Mouse (Mus musculus): ENCODE data around the gene Mavs. TPM values are rescaled to one million over a fixed set of nuclear protein-coding genes. Genes with fewer than 3 reads are reported as not detected.
A peak's percentile ranks its signal among the peaks of the same experiment; 100 is the strongest.
"Not testable (repeated sequence)": the region's sequence is repeated elsewhere in the genome, so short reads cannot be mapped to it uniquely, and the experiment has no call there.

The Mavs gene
- polyA plus RNA-seq, 1 experiment from 2014 or later, result 23.7 TPM

DNA sequence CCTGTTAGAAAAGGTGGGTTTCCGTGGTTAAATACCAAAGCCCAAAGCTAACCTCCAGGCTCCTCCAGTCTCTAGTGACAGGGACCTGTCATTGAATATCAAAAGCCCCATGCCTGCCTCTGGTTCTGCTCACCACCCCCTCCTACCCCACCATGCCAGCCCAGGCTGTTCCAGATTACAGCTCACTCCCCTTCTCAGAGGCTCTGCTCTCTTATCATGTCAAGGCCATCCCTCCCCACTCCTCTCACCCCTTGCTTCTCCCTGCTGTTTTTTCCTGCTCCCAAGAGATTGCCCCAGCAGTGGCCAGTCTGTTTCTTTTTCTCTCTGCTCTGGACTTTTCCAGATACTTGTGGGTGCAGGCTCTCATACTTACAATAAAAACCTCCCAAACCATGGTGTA, 10.3 kb upstream of the Mavs start:
- ATAC-seq (ENCODE audit: low FRiP score, low TSS enrichment), result no peak
- WGBS, result 50% methylated on average over 1 of the region's 1 CpGs
- Histone ChIP-seq H3K4me3 (ENCODE audit: low read length) (no peak overlapping the region), H3K9ac (ENCODE audit: low read depth, low read length) (no peak overlapping the region), H3K4me1 (ENCODE audit: control insufficient read depth, insufficient read depth, low read length) (peaks cover 3% of the 10 kb centered on the region; the same call in 1 of the 2 replicates), H3K36me3 (ENCODE audit: control insufficient read depth, insufficient read depth, low read length) (no peaks in the 10 kb centered on the region), H3K27me3 (ENCODE audit: control insufficient read depth, insufficient read depth, low read length) (no peaks in the 10 kb centered on the region), H3K27ac (ENCODE audit: low read depth, low read length) (no peak overlapping the region), H3K9me3 (ENCODE audit: control insufficient read depth, low read length) (no peaks in the 10 kb centered on the region), H3K4me2 (replicated peaks; ENCODE audit: low read depth, low read length) (no peak overlapping the region)

DNA sequence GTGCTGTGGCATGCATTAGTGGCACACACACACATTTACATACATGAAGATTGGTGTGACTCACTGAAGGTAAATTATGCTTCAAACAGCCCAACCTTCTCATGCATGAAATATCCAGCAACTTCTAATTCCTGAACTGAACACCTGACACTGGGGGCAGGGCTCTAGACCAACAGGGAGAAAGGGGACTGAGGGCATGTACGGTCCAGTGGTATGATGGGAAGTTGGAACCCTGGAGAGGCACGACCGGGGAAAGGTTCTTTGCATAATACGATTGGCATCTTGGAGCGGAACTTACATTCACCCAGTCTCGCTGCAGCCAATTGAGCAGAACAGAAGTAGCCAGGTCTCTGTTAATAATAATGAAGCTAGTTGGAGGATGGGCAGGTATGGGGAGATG, 8.7 kb upstream of the Mavs start:
- 79% methylated on average over 6 of the region's 6 CpGs for WGBS
- ATAC-seq (ENCODE audit: low FRiP score, low TSS enrichment), result peak; percentile 67
- Histone ChIP-seq H3K9ac (ENCODE audit: low read depth, low read length) (no peak overlapping the region), H3K4me3 (ENCODE audit: low read length) (no peak overlapping the region), H3K4me2 (replicated peaks; ENCODE audit: low read depth, low read length) (no peak overlapping the region), H3K9me3 (ENCODE audit: control insufficient read depth, low read length) (no peaks in the 10 kb centered on the region), H3K27me3 (ENCODE audit: control insufficient read depth, insufficient read depth, low read length) (no peaks in the 10 kb centered on the region), H3K27ac (ENCODE audit: low read depth, low read length) (no peak overlapping the region), H3K36me3 (ENCODE audit: control insufficient read depth, insufficient read depth, low read length) (no peaks in the 10 kb centered on the region), H3K4me1 (ENCODE audit: control insufficient read depth, insufficient read depth, low read length) (peaks cover 3% of the 10 kb centered on the region; the same call in 1 of the 2 replicates)

DNA sequence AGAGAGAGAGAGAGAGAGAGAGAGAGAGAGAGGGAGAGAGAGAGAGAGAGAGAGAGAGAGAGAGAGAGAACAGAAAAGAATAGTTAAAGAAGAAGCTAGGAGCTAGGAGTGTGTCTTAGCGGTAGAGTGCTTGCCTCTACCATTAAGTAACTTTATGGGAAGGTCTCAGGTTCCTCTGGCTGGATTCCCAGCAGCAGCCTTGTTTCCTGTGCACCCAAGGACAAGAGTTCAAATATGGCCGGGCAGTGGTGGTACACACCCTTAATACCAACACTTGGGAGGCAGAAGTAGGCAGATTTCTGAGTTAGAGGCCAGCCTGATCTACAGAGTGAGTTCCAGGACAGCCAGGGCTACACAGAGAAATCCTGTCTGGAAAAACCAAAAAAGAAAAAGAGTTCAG, 7.2 kb upstream of the Mavs start:
- ATAC-seq (ENCODE audit: low FRiP score, low TSS enrichment); H3K4me1 ChIP-seq (ENCODE audit: control insufficient read depth, insufficient read depth, low read length); H3K9me3 ChIP-seq (ENCODE audit: control insufficient read depth, low read length); H3K4me3 ChIP-seq (ENCODE audit: low read length); H3K27ac ChIP-seq (ENCODE audit: low read depth, low read length); H3K4me2 ChIP-seq (replicated peaks; ENCODE audit: low read depth, low read length); H3K9ac ChIP-seq (ENCODE audit: low read depth, low read length); H3K36me3 ChIP-seq (ENCODE audit: control insufficient read depth, insufficient read depth, low read length); H3K27me3 ChIP-seq (ENCODE audit: control insufficient read depth, insufficient read depth, low read length): not testable (repeated sequence)
- WGBS, result 67% methylated on average over 2 of the region's 2 CpGs

DNA sequence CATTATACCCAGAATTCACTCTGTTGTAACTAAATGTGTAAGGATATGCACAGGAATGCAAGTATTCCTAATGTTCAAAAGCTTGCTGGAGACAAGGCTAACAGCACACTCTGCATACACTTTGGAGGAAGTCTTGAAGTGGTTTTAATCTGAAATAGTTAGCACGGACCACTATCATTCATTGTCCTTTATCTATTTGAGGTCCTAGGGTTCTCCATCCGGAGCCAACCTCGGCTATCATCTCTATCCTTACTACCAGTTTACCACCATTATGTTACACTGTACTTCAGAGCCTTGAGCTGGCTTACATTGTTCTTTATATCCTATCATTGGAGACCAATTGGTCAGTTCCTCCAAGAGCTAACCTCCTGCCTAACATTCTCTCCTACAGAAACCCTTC, 6.6 kb upstream of the Mavs start:
- WGBS, result 96% methylated on average over 3 of the region's 3 CpGs
- Histone ChIP-seq H3K4me2 (replicated peaks; ENCODE audit: low read depth, low read length) (no peak overlapping the region), H3K9ac (ENCODE audit: low read depth, low read length) (no peak overlapping the region), H3K9me3 (ENCODE audit: control insufficient read depth, low read length) (no peaks in the 10 kb centered on the region), H3K4me3 (ENCODE audit: low read length) (no peak overlapping the region), H3K27ac (ENCODE audit: low read depth, low read length) (no peak overlapping the region), H3K4me1 (ENCODE audit: control insufficient read depth, insufficient read depth, low read length) (no peaks in the 10 kb centered on the region), H3K36me3 (ENCODE audit: control insufficient read depth, insufficient read depth, low read length) (no peaks in the 10 kb centered on the region), H3K27me3 (ENCODE audit: control insufficient read depth, insufficient read depth, low read length) (no peaks in the 10 kb centered on the region)
- no peak for ATAC-seq (ENCODE audit: low FRiP score, low TSS enrichment)

DNA sequence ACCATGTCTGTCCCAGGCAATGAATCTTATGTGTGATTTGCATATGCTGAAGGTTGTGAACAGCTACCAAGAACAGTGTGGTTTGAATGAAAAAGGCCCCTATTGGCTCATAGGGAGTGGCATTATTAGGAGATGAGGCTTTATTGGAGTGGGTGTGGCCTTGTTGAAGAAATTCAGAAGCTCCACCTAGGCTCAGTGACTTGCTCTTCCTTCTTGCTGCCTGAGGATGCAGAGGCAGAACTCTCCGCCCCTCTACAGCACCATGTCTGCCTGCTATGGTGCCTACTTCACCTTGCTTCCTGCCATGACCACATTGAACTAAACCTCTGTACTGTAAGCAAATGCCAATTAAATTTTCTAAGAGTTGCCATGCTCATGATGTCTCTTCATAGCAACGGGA, 1.3 kb upstream of the Mavs start:
- Histone ChIP-seq H3K9ac (ENCODE audit: low read depth, low read length) (no peak overlapping the region), H3K4me3 (ENCODE audit: low read length) (no peak overlapping the region), H3K4me1 (ENCODE audit: control insufficient read depth, insufficient read depth, low read length) (peaks cover 20% of the 10 kb centered on the region), H3K36me3 (ENCODE audit: control insufficient read depth, insufficient read depth, low read length) (no peaks in the 10 kb centered on the region), H3K9me3 (ENCODE audit: control insufficient read depth, low read length) (no peaks in the 10 kb centered on the region), H3K27ac (ENCODE audit: low read depth, low read length) (no peak overlapping the region), H3K4me2 (replicated peaks; ENCODE audit: low read depth, low read length) (no peak overlapping the region), H3K27me3 (ENCODE audit: control insufficient read depth, insufficient read depth, low read length) (no peaks in the 10 kb centered on the region)
- ATAC-seq (ENCODE audit: low FRiP score, low TSS enrichment), result no peak
- WGBS, result 74% methylated on average over 2 of the region's 2 CpGs

DNA sequence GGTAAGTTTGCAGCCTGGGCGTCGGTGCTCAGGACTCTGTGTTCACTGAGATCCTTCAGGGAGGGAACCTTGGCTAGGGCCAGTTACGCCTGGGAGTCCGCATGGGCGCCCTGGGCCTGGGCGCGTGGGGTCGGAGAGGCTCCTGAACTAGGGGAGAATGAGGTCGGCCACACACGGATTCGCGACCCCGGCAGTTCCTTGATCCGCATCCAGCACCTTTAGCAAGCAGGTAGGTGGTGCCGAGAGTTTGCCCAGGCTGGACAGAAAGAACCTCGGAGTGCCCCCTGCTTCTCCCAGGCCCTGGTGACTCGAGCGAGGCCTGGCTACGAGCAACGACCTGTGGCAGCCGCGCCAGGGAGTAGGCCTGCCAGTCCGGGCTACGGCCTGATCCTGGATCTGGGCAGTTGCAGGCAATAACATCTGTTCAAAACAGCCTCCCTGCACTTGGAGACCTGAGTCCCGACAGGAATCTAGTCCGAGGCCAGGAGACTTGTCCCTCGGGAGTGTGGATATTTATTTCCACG, 326 bp downstream of the Mavs start:
- Histone ChIP-seq H3K27ac (ENCODE audit: low read depth, low read length) (peak overlapping the region; percentile 80), H3K9me3 (ENCODE audit: control insufficient read depth, low read length) (no peaks in the 10 kb centered on the region), H3K4me1 (ENCODE audit: control insufficient read depth, insufficient read depth, low read length) (peaks cover 20% of the 10 kb centered on the region), H3K36me3 (ENCODE audit: control insufficient read depth, insufficient read depth, low read length) (peaks cover 6% of the 10 kb centered on the region), H3K9ac (ENCODE audit: low read depth, low read length) (peak overlapping the region; percentile 72), H3K27me3 (ENCODE audit: control insufficient read depth, insufficient read depth, low read length) (no peaks in the 10 kb centered on the region), H3K4me3 (ENCODE audit: low read length) (peak overlapping the region; percentile 67), H3K4me2 (replicated peaks; ENCODE audit: low read depth, low read length) (peak overlapping the region; percentile 87)
- ATAC-seq (ENCODE audit: low FRiP score, low TSS enrichment), result peak; percentile 26
- 6% methylated on average over 28 of the region's 28 CpGs for WGBS

DNA sequence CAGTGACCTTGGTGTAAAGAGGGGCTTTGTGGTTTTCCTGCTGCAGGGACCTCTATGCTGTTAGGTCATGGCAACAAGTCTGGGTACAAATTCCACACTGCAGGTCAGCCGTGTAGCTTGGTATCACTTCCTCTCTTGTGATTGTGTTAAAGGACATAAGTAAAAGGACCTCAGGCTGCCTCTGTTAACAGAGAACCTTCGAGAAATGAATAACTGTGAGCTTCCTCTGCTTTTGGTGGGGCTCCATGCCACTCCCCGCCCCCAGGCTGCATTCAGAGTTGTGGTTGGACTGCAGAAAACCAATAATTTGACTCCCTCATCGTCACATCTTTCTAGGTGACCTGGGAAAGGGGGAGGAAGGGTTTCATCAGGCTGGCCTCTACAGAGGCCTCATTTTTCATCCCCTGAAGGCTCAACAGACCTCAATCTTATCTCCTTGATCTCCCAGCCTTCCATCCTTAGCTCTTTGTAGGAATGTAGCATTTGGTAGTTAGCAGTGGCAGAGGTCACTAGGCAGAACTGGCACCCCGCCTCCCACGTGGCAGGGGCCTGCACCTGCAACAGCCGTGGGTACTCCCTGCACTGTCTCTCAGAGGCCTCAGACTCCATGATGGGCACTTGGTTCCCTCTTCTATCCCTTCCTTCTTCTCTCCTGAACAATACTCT, 1.2 kb downstream of the Mavs start:
- peak overlapping the region; percentile 87 for H3K4me2 ChIP-seq (replicated peaks; ENCODE audit: low read depth, low read length)
- peaks cover 11% of the 10 kb centered on the region for H3K36me3 ChIP-seq (ENCODE audit: control insufficient read depth, insufficient read depth, low read length)
- H3K9me3 ChIP-seq (ENCODE audit: control insufficient read depth, low read length), result no peaks in the 10 kb centered on the region
- peak overlapping the region; percentile 67 for H3K4me3 ChIP-seq (ENCODE audit: low read length)
- H3K27ac ChIP-seq (ENCODE audit: low read depth, low read length), result peak overlapping the region; percentile 80; the same call in 1 of the 2 replicates
- 48% methylated on average over 7 of the region's 7 CpGs for WGBS
- H3K9ac ChIP-seq (ENCODE audit: low read depth, low read length), result 0 out of 2 replicates have a peak overlapping the region, but pooled peaks have one; percentile 72
- no peaks in the 10 kb centered on the region for H3K27me3 ChIP-seq (ENCODE audit: control insufficient read depth, insufficient read depth, low read length)
- no peak for ATAC-seq (ENCODE audit: low FRiP score, low TSS enrichment)
- peaks cover 20% of the 10 kb centered on the region for H3K4me1 ChIP-seq (ENCODE audit: control insufficient read depth, insufficient read depth, low read length)

DNA sequence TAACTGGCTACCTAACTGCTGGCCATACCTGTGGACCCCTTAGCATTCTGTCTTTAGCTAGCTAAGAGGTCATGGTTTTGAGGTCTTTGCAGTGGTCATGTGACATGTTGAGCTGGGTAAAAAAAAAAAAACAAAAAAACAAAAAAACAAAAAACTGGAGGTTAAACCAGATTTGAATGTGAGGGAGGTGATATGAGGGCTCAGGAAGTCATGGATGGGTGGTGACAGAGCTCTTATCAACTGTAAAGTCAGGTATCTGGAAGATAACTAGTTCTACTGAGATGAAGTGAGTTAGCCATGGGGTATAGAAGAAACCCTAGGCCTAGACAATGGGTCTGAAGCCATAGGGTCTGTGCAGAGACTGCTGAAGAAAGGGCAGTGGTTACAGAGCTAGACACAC, 8.3 kb downstream of the Mavs start:
- no peak for ATAC-seq (ENCODE audit: low FRiP score, low TSS enrichment)
- no peaks in the 10 kb centered on the region for H3K9me3 ChIP-seq (ENCODE audit: control insufficient read depth, low read length)
- no peaks in the 10 kb centered on the region for H3K27me3 ChIP-seq (ENCODE audit: control insufficient read depth, insufficient read depth, low read length)
- no peak overlapping the region for H3K4me2 ChIP-seq (replicated peaks; ENCODE audit: low read depth, low read length)
- H3K9ac ChIP-seq (ENCODE audit: low read depth, low read length), result no peak overlapping the region
- H3K4me3 ChIP-seq (ENCODE audit: low read length), result no peak overlapping the region
- no peaks in the 10 kb centered on the region for H3K4me1 ChIP-seq (ENCODE audit: control insufficient read depth, insufficient read depth, low read length)
- peaks cover 73% of the 10 kb centered on the region for H3K36me3 ChIP-seq (ENCODE audit: control insufficient read depth, insufficient read depth, low read length)
- H3K27ac ChIP-seq (ENCODE audit: low read depth, low read length), result no peak overlapping the region

DNA sequence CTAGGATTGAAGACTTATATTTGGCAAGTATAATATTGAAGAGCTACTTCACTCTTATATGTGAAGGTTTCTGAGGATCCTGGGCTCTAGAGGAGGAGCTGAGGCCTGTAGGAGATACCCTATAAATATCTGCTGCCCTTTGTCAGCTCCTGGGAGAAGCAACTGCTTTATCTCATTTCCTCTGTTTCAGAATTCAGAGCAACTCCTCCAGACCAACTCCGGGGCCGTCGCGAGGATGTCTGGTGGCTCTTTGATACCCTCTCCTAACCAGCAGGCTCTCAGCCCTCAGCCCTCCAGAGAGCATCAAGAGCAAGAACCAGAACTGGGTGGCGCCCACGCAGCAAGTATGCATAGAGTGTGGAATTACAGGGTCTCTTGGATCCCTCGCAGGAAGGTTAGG, 9.1 kb downstream of the Mavs start:
- ATAC-seq (ENCODE audit: low FRiP score, low TSS enrichment), result no peak
- Histone ChIP-seq H3K9me3 (ENCODE audit: control insufficient read depth, low read length) (no peaks in the 10 kb centered on the region), H3K4me2 (replicated peaks; ENCODE audit: low read depth, low read length) (no peak overlapping the region), H3K4me1 (ENCODE audit: control insufficient read depth, insufficient read depth, low read length) (no peaks in the 10 kb centered on the region), H3K27me3 (ENCODE audit: control insufficient read depth, insufficient read depth, low read length) (no peaks in the 10 kb centered on the region), H3K4me3 (ENCODE audit: low read length) (no peak overlapping the region), H3K27ac (ENCODE audit: low read depth, low read length) (no peak overlapping the region), H3K9ac (ENCODE audit: low read depth, low read length) (no peak overlapping the region), H3K36me3 (ENCODE audit: control insufficient read depth, insufficient read depth, low read length) (peaks cover 81% of the 10 kb centered on the region)
- 77% methylated on average over 7 of the region's 7 CpGs for WGBS
